Mouse (Mus musculus) spleen, adult 18-20 months (tissue): ENCODE results near the gene Mtfr1l.
A peak's percentile ranks its signal among the peaks of the same experiment; 100 is the strongest.

Experiments used
- DNase-seq, 2 experiments: peaks; one replicate each; pipeline ENCODE4 v3.0.0; 2022; ENCODE audit warnings: mixed read lengths in 2 of 2

The Mtfr1l gene

GRCm38 (mm10) chr4:134557626-134558249, 22.6 kb upstream of the Mtfr1l start:
- peak in 1 of 2 experiments; percentile 42 for DNase-seq

- DNase-seq: no peak
Observed at GRCm38 (mm10) chr4:134555956-134556580, 20.9 kb upstream of the Mtfr1l start.

- no peak for DNase-seq
Observed at GRCm38 (mm10) chr4:134553631-134554030, 18.4 kb upstream of the Mtfr1l start.

- DNase-seq: peak; percentile 23 to 40
Observed at GRCm38 (mm10) chr4:134551494-134552316, 16.5 kb upstream of the Mtfr1l start, which contains the start of gene Selenon. Gene Selenon, minus strand, starts transcription at chr4:134552166.

- DNase-seq: no peak
Observed at GRCm38 (mm10) chr4:134549899-134550298, 14.7 kb upstream of the Mtfr1l start.

- no peak for DNase-seq
Observed at GRCm38 (mm10) chr4:134548169-134548938, 13.2 kb upstream of the Mtfr1l start.

GRCm38 (mm10) chr4:134546814-134547705, 11.9 kb upstream of the Mtfr1l start:
- DNase-seq: no peak

GRCm38 (mm10) chr4:134543261-134543660, 8.1 kb upstream of the Mtfr1l start:
- DNase-seq: peak; percentile 78 to 96

- DNase-seq: no peak
Observed at GRCm38 (mm10) chr4:134542726-134543125, 7.5 kb upstream of the Mtfr1l start.

- no peak for DNase-seq
Observed at GRCm38 (mm10) chr4:134538997-134539580, 3.9 kb upstream of the Mtfr1l start.

GRCm38 (mm10) chr4:134535787-134536151, 582 bp upstream of the Mtfr1l start:
- no peak for DNase-seq

GRCm38 (mm10) chr4:134534124-134534886, 882 bp downstream of the Mtfr1l start:
- DNase-seq: peak; percentile 54 to 77

- DNase-seq: no peak
Observed at GRCm38 (mm10) chr4:134533421-134533820, 1.8 kb downstream of the Mtfr1l start.

GRCm38 (mm10) chr4:134532928-134533327, 2.3 kb downstream of the Mtfr1l start:
- DNase-seq: no peak

GRCm38 (mm10) chr4:134526220-134526619, 9.0 kb downstream of the Mtfr1l start:
- DNase-seq: no peak

- DNase-seq: no peak
Observed at GRCm38 (mm10) chr4:134525806-134526205, 9.4 kb downstream of the Mtfr1l start.

- no peak for DNase-seq
Observed at GRCm38 (mm10) chr4:134523447-134523846, 11.7 kb downstream of the Mtfr1l start.

- no peak for DNase-seq
Observed at GRCm38 (mm10) chr4:134519281-134519680, 15.9 kb downstream of the Mtfr1l start.

- no peak for DNase-seq
Observed at GRCm38 (mm10) chr4:134518541-134518940, 16.6 kb downstream of the Mtfr1l start.

GRCm38 (mm10) chr4:134517719-134518118, 17.5 kb downstream of the Mtfr1l start:
- DNase-seq: no peak

GRCm38 (mm10) chr4:134516981-134517380, 18.2 kb downstream of the Mtfr1l start:
- DNase-seq: no peak
